Mouse (Mus musculus) intestine, embryonic 15.5 days (tissue): ENCODE measurements at regions not wholly inside any gene's neighbourhood (a gene's known extent, or its start where the extent isn't known, plus 50 kb on each side); places are given as distances from the start of the nearest gene placed in this dataset.

ENCODE experiments used
- ATAC-seq: fragments of 200-750 bp; cut with Nextera tagmentation; 2 replicates; pipeline ENCODE4 v1.8.0; 2017; ENCODE audit warnings: moderate TSS enrichment, moderate library complexity
- H3K27ac ChIP-seq: fragments of 300-500 bp; sonication (generic); 2 replicates; pipeline ENCODE4 v1.5.1; 2015; ENCODE audit warnings: mild to moderate bottlenecking, inconsistent platforms
- H3K27me3 ChIP-seq: fragments of 300-500 bp; sonication (generic); replicated peaks from 2 replicates; pipeline ENCODE4 v1.6.1; 2015; ENCODE audit warnings: inconsistent platforms
- H3K36me3 ChIP-seq: fragments of 300-500 bp; sonication (generic); 2 replicates; pipeline ENCODE4 v1.6.1; 2015; ENCODE audit warnings: inconsistent platforms
- H3K4me1 ChIP-seq: fragments of 300-500 bp; sonication (generic); replicated peaks from 2 replicates; pipeline ENCODE4 v1.6.1; 2015; ENCODE audit warnings: inconsistent platforms
- H3K4me2 ChIP-seq: fragments of 300-500 bp; sonication (generic); replicated peaks from 2 replicates; pipeline ENCODE4 v1.6.1; 2015; ENCODE audit warnings: mild to moderate bottlenecking, inconsistent platforms
- H3K4me3 ChIP-seq: fragments of 300-500 bp; sonication (generic); replicated peaks from 2 replicates; pipeline ENCODE4 v1.5.1; 2015; ENCODE audit warnings: inconsistent platforms
- H3K9ac ChIP-seq: fragments of 300-500 bp; sonication (generic); 2 replicates; pipeline ENCODE4 v1.6.1; 2015; ENCODE audit warnings: inconsistent platforms
- H3K9me3 ChIP-seq: fragments of 300-500 bp; sonication (generic); 2 replicates; pipeline ENCODE4 v1.6.1; 2016; ENCODE audit warnings: inconsistent platforms
- WGBS: fragments of 180-500 bp; shearing (Covaris S2); methylation state at CpG from one replicate; pipeline ENCODE4 v1.1.7; 2015; 5-methylcytosine and 5-hydroxymethylcytosine counted together

DNA sequence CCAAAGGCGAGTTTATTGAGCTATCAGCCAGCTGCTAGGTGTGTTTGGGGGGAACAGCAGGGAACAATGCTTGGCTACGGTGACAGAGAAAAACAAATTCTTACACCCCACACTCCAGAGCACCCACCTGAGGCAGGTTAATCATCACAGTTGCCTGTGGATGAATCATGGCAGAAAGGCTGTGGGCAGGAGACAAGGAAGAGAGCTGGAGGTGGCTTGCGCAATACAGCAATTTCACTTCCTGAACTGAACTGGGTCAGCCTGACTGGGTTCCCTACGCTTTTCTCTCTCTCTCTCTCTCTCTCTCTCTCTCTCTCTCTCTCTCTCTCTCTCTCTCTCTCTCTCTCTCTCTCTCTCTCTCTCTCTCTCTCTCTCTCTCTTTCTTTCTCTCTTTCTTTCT is 481.5 kb downstream of the Zfp704 start:
- H3K36me3 ChIP-seq: no peaks in the 10 kb centered on the region
- WGBS: 67% methylated on average over 4 of the region's 4 CpGs
- H3K4me2 ChIP-seq: no peak overlapping the region
- H3K27me3 ChIP-seq: no peaks in the 10 kb centered on the region
- H3K27ac ChIP-seq: no peak overlapping the region
- H3K4me3 ChIP-seq: no peak overlapping the region
- peak; percentile 91 for ATAC-seq
- H3K9ac ChIP-seq: no peak overlapping the region
- H3K9me3 ChIP-seq: no peaks in the 10 kb centered on the region
- no peaks in the 10 kb centered on the region for H3K4me1 ChIP-seq

DNA sequence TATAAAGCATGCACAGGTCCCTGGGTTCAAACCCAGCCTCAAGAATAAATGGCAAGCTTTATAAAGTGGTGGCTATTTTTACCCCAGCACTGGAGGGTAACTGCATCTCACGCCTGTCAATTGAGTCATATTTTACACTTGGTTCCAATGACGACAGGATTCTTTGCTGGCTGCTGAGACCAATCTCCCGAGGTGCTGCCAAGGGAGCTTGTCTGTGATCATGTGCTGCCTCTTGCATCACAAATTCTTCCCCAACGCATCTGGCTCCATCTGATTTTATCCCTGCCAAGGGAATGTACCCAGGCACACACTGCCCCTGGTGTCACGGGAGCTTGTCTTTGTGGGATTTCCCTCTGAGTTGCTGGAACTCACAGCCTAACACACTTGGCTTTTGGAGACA is 486.8 kb downstream of the Zfp704 start:
- H3K9me3 ChIP-seq: no peaks in the 10 kb centered on the region
- 63% methylated on average over 5 of the region's 5 CpGs for WGBS
- no peak overlapping the region for H3K9ac ChIP-seq
- no peaks in the 10 kb centered on the region for H3K4me1 ChIP-seq
- H3K27ac ChIP-seq: no peak overlapping the region
- no peak overlapping the region for H3K4me2 ChIP-seq
- ATAC-seq: no peak
- no peak overlapping the region for H3K4me3 ChIP-seq
- no peaks in the 10 kb centered on the region for H3K36me3 ChIP-seq
- no peaks in the 10 kb centered on the region for H3K27me3 ChIP-seq

DNA sequence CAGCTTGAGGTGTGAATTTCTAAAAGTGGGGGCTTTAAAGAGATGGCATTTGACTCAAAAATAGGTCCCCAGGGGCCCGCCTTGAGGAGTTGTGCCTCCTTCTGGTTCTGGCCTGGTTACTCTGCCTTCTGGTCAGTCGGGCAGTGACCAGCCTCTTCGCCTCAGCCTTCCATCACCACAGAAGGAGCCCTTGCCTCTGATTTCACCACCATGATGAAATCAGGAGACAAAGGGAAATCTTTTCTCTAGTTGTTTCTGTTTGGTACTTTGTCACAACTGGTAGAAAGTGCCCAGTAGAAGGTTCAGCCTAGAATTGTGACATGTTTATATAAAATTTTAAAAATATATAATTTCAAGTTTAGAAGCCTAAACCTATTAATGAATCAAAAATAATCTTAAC is 492.0 kb downstream of the Zfp704 start:
- Histone ChIP-seq H3K27ac (no peak overlapping the region), H3K4me2 (no peak overlapping the region), H3K27me3 (no peaks in the 10 kb centered on the region), H3K9me3 (no peaks in the 10 kb centered on the region), H3K9ac (no peak overlapping the region), H3K4me1 (no peaks in the 10 kb centered on the region), H3K36me3 (no peaks in the 10 kb centered on the region), H3K4me3 (no peak overlapping the region)
- ATAC-seq: no peak
- 80% methylated on average over 3 of the region's 3 CpGs for WGBS

DNA sequence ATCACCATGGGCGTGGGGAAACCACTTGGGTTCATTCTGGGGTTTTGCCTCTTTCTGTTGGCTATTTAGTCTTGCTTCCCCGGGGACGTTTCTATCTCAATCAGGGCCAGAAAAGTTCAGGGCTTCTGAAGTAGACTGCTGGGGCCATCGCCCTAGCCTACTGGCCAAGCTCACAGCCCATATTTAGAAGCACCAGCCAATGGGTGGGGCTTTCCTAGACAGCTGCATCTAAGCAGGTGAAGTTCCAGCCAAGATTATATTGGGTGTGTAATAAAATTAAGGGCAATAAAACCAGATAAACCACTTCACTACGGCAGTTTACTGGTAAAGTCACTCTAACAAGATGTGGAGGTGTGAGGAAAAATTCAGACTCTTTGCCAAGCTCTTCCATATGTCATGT is 496.5 kb downstream of the Zfp704 start:
- WGBS: 54% methylated on average over 5 of the region's 5 CpGs
- ATAC-seq: peak; percentile 93
- H3K9me3 ChIP-seq: no peaks in the 10 kb centered on the region

DNA sequence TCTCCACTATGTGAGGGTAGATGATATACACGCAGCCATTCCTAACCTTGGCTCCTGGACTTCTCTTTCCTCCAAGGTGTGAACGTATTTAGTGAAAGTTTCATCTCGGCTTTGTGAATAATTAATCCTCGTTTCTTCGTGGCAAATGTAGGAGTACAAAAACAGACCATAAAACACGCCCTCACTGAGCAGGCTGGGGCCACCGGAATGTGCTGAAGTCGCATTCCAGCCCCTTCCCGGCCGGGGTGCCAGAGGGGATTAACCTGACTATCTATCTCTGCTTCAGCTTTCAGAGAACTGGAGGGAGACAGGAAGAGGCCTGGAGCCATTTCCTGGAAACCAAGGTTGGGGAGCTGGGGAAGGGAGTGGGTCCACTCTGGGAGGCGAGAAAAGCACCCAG is 499.1 kb downstream of the Zfp704 start:
- WGBS: 23% methylated on average over 11 of the region's 11 CpGs
- H3K4me3 ChIP-seq: no peak overlapping the region
- 0 out of 2 replicates have a peak overlapping the region, but pooled peaks have one; percentile 4 for H3K4me2 ChIP-seq
- peak; percentile 60 for ATAC-seq
- no peaks in the 10 kb centered on the region for H3K27me3 ChIP-seq
- no peak overlapping the region for H3K9ac ChIP-seq
- peaks cover 10% of the 10 kb centered on the region for H3K4me1 ChIP-seq
- H3K9me3 ChIP-seq: no peaks in the 10 kb centered on the region
- no peaks in the 10 kb centered on the region for H3K36me3 ChIP-seq
- no peak overlapping the region for H3K27ac ChIP-seq

More for the DNA sequence above, 496.5 kb downstream of the Zfp704 start:
- no peak overlapping the region for H3K9ac ChIP-seq
- H3K27ac ChIP-seq: no peak overlapping the region
- H3K4me3 ChIP-seq: no peak overlapping the region
- no peaks in the 10 kb centered on the region for H3K36me3 ChIP-seq
- H3K27me3 ChIP-seq: no peaks in the 10 kb centered on the region
- H3K4me1 ChIP-seq: peaks cover 7% of the 10 kb centered on the region; the same call in 1 of the 2 replicates
- no peak overlapping the region for H3K4me2 ChIP-seq

DNA sequence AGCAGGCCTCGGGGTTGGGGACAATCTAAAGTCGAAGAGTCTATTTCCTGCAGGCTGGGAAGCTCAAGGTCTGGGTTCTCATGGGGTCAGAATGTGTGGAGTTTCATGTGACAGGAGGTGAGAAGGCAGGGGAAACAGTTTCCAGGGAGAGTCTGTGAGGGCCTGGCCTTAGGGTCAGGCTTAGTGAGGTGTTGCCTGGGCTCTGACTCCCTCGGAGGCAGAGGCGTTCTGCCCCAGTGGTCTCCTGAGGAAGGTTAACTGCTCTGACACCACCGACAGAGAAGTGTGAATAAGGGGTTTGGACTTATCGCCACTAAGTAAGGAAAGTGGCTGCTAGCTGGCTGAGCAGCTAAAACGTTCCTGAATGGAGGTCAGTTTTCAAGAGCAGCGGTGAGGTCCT is 499.9 kb downstream of the Zfp704 start:
- H3K36me3 ChIP-seq: no peaks in the 10 kb centered on the region
- H3K4me1 ChIP-seq: peaks cover 14% of the 10 kb centered on the region
- 51% methylated on average over 8 of the region's 8 CpGs for WGBS
- H3K4me2 ChIP-seq: no peak overlapping the region
- no peak overlapping the region for H3K4me3 ChIP-seq
- ATAC-seq: no peak
- no peaks in the 10 kb centered on the region for H3K9me3 ChIP-seq
- no peak overlapping the region for H3K9ac ChIP-seq
- no peak overlapping the region for H3K27ac ChIP-seq
- no peaks in the 10 kb centered on the region for H3K27me3 ChIP-seq

DNA sequence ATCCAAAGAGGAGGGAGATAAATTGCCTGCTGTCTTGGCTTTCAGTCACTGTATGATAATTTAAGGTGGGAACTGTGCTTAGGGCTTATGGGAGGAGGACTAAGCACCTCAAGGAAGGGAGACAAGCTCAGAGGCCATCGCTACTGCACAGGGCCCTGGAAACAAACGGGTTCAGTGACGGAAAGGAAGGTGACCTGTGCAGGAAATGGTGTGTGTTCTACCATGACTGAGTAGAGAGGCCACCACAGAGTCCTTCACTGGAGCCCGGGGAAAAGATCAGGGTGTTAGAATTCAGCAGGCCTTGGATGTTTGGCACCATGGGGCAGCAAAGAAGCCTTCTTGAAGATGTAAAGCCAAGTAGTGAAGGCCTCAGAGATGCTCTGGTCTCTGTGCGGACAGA is 500.4 kb downstream of the Zfp704 start:
- no peaks in the 10 kb centered on the region for H3K36me3 ChIP-seq
- peaks cover 14% of the 10 kb centered on the region for H3K4me1 ChIP-seq
- H3K4me3 ChIP-seq: no peak overlapping the region
- H3K9me3 ChIP-seq: no peaks in the 10 kb centered on the region
- no peak overlapping the region for H3K27ac ChIP-seq
- no peak overlapping the region for H3K9ac ChIP-seq
- no peaks in the 10 kb centered on the region for H3K27me3 ChIP-seq
- 90% methylated on average over 5 of the region's 5 CpGs for WGBS
- ATAC-seq: no peak
- no peak overlapping the region for H3K4me2 ChIP-seq

DNA sequence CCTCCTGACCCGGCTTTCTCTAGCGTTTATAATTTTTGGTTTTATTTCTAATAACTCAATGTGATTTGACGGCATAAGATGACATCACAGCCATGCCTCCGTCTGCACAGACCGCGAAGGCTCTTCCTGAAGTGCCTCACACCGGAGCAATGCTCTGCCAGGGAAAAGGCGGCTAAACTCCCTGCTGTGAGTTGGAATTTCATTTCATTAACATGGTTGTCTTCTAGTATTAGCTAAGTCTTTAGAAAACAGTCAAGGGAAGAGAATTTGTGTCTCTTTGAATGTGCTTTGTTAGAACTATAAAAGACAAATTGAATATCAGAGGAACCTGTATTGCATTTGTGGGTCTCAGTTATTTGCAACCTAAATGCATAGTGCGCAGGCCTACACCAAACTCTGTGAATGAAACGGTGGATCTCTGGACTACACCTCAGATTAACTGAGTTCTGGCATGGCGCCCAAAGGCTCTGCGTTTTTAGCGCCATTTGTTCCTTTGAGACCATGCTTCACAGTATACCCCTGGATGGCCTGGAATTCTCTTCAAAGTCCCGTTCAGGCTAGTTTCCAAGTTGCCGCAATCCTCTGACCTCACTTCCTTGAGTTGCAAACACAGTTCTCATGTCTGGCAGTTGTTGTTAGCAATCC is 502.0 kb downstream of the Zfp704 start:
- H3K9me3 ChIP-seq: no peaks in the 10 kb centered on the region
- H3K4me2 ChIP-seq: no peak overlapping the region
- H3K4me1 ChIP-seq: peaks cover 14% of the 10 kb centered on the region
- no peaks in the 10 kb centered on the region for H3K27me3 ChIP-seq
- H3K4me3 ChIP-seq: no peak overlapping the region
- no peak overlapping the region for H3K9ac ChIP-seq
- WGBS: 75% methylated on average over 15 of the region's 15 CpGs
- no peak for ATAC-seq
- H3K27ac ChIP-seq: no peak overlapping the region
- H3K36me3 ChIP-seq: no peaks in the 10 kb centered on the region

DNA sequence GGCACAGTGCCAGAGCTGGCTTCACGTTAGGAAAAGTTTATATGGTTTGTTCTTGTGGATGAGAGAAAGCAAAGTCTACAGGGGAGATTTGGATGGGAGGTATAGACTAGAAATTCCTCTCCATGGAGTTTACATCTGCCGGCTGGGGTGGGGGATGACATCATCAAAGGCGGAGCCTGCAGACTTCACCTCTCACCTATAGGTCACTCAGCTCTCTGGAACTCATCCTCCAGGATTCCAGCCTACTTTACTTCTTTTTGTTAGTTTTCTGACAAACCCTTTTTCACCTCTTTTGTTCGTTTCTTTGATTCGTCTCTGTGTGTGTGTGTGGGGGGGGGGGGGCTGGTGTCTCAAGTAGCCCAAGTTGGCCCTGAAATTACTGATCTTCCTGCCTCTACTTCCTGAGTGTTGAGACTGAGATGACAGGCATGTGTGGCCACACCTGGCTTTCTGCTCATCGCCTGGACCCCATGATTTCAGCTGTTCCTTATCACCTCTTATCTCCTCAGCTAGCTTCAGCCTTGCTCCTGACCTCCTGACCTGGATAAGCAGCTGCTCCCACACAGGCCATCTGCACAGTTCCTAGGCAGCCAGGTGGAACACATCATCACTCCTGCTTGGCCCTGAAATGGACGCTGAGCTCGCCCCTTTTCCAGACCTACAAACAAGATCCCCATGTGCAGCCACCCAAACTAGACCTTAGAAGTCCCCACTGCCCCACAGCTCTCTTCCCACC is 504.5 kb downstream of the Zfp704 start:
- WGBS: 28% methylated on average over 8 of the region's 8 CpGs
- Histone ChIP-seq H3K4me3 (no peak overlapping the region), H3K27ac (no peak overlapping the region), H3K36me3 (no peaks in the 10 kb centered on the region), H3K4me1 (peaks cover 10% of the 10 kb centered on the region; the same call in 1 of the 2 replicates), H3K9ac (no peak overlapping the region), H3K27me3 (no peaks in the 10 kb centered on the region), H3K4me2 (no peak overlapping the region), H3K9me3 (no peaks in the 10 kb centered on the region)
- no peak for ATAC-seq

DNA sequence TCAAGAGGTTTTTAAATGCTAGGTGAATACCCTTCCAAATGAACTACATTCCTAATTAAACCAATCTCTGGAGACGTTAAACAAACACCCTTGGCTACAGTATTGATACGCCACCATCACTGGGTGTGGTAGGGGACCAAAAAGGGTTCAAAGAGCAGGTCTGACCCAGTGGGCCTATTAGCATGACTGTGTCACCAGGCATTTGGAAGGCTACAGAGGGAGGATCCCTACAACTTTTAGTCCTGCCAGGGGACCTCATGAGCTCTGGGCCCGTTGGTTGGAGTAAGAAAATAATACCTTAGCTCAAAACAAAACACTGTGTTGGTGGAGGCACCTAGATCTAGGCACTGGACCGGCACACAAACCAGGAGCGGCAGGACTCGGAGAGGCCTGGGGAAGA is 506.4 kb downstream of the Zfp704 start:
- WGBS: 89% methylated on average over 6 of the region's 6 CpGs
- no peak overlapping the region for H3K27ac ChIP-seq

DNA sequence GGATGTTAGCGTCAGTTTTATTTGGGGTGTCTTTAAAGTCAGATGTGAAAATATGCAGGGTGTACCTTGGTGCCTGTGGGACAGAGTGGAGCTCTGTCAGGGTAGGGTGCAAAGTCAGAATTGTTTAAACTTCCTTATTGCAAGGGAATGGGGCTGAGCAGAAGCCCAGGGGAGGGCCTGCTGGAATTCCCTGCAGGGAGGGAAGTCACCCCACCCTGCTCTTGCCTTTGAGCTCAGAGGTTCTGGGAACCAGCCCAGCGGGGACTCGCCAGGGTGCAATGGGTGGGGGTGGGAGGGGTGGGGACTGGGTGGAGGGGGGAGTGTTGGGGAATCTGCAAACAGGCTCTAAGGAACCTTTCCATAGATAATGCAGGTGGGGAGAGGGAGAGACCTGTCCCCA is 508.6 kb downstream of the Zfp704 start:
- 22% methylated on average over 3 of the region's 3 CpGs for WGBS
- Histone ChIP-seq H3K4me3 (no peak overlapping the region), H3K4me1 (peaks cover 9% of the 10 kb centered on the region; the same call in 1 of the 2 replicates), H3K27ac (no peak overlapping the region), H3K27me3 (no peaks in the 10 kb centered on the region), H3K9me3 (no peaks in the 10 kb centered on the region), H3K9ac (no peak overlapping the region), H3K4me2 (0 out of 2 replicates have a peak overlapping the region, but pooled peaks have one; percentile 3), H3K36me3 (no peaks in the 10 kb centered on the region)
- ATAC-seq: peak; percentile 93

More for the DNA sequence above, 506.4 kb downstream of the Zfp704 start:
- Histone ChIP-seq H3K9me3 (no peaks in the 10 kb centered on the region), H3K9ac (no peak overlapping the region), H3K4me2 (no peak overlapping the region), H3K4me1 (peaks cover 9% of the 10 kb centered on the region; the same call in 1 of the 2 replicates), H3K4me3 (no peak overlapping the region), H3K27me3 (no peaks in the 10 kb centered on the region), H3K36me3 (no peaks in the 10 kb centered on the region)
- ATAC-seq: no peak

DNA sequence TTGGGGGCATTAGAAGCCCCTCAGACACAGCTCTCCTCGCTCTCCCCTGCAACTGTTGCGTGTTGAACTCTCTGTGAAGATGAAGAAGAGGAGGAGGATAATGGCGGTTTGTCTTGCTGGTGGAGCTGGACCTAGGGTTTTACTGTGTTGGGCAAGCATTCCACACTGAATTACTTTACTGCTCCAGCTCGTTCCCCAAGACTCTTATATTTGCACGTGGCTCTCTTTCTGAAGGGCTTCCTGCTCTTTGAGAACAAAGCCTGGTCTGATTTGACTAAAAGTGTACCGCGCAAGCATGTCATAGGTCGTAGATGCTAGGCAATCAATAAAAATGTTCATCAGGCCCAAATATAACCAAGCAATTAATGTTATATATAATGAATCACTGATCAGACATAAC is 509.1 kb downstream of the Zfp704 start:
- no peak overlapping the region for H3K9ac ChIP-seq
- peaks cover 7% of the 10 kb centered on the region; the same call in 1 of the 2 replicates for H3K4me1 ChIP-seq
- no peak overlapping the region for H3K4me3 ChIP-seq
- ATAC-seq: peak; percentile 76
- H3K4me2 ChIP-seq: no peak overlapping the region
- 58% methylated on average over 8 of the region's 8 CpGs for WGBS
- no peaks in the 10 kb centered on the region for H3K27me3 ChIP-seq
- H3K9me3 ChIP-seq: no peaks in the 10 kb centered on the region
- H3K36me3 ChIP-seq: no peaks in the 10 kb centered on the region
- peak overlapping the region; percentile 25; the same call in 1 of the 2 replicates for H3K27ac ChIP-seq

DNA sequence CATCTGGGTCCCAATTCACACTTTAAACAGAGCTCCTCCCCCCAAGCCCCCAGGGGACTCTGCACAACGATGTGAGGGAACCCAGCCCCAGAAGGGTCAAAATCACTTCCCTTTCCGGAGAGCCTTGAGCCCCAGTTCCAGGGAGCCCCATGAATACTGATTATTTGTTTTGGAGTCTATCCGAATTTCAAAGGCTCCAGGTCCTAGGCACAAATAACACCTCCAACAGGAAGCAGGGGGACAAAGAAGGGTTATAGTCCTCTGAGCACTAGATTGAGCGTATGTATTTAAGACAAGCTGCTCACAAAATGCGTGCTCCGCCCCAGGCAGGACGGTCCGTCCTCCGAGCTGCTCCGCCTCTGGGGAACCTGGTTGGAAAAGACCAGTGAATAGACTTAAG is 511.4 kb downstream of the Zfp704 start:
- 79% methylated on average over 10 of the region's 10 CpGs for WGBS

More for the DNA sequence above, 511.4 kb downstream of the Zfp704 start:
- Histone ChIP-seq H3K27me3 (no peaks in the 10 kb centered on the region), H3K9me3 (no peaks in the 10 kb centered on the region), H3K36me3 (no peaks in the 10 kb centered on the region), H3K4me2 (no peak overlapping the region), H3K4me3 (no peak overlapping the region), H3K4me1 (0 out of 2 replicates have a peak, but pooled peaks cover 2% of the 10 kb centered on the region), H3K27ac (no peak overlapping the region), H3K9ac (no peak overlapping the region)
- no peak for ATAC-seq
